Mouse (Mus musculus) frontal cortex, postnatal 14 days (tissue): Measurements from ENCODE around the gene Unc13b.
A peak's percentile ranks its signal among the peaks of the same experiment; 100 is the strongest.
"Not testable (repeated sequence)": the region's sequence is repeated elsewhere in the genome, so short reads cannot be mapped to it uniquely, and the experiment has no call there.

ENCODE experiments used
- DNase-seq, 2 experiments: peaks; one replicate each; pipeline ENCODE4 v3.0.0; 2022; ENCODE audit warnings: low spot score in 2 of 2

The Unc13b gene

GRCm38 (mm10) chr4:43089950-43090349 is 31.2 kb downstream of the Unc13b start:
- DNase-seq, result no peak

GRCm38 (mm10) chr4:43091183-43091582 is 32.4 kb downstream of the Unc13b start:
- DNase-seq, result no peak

GRCm38 (mm10) chr4:43113491-43113890 is 54.7 kb downstream of the Unc13b start:
- DNase-seq, result no peak

- no peak for DNase-seq
Observed at GRCm38 (mm10) chr4:43114512-43114911, 55.8 kb downstream of the Unc13b start.

- peak; percentile 22 to 68 for DNase-seq
Observed at GRCm38 (mm10) chr4:43114946-43115345, 56.2 kb downstream of the Unc13b start.

- DNase-seq, result no peak
Observed at GRCm38 (mm10) chr4:43116249-43116648, 57.5 kb downstream of the Unc13b start.

GRCm38 (mm10) chr4:43129750-43130149 is 71.0 kb downstream of the Unc13b start:
- no peak for DNase-seq

GRCm38 (mm10) chr4:43142610-43143009 is 83.9 kb downstream of the Unc13b start:
- no peak for DNase-seq

GRCm38 (mm10) chr4:43152413-43152812 is 93.7 kb downstream of the Unc13b start:
- DNase-seq, result not testable (repeated sequence)

- DNase-seq, result no peak
Observed at GRCm38 (mm10) chr4:43160045-43160444, 101.3 kb downstream of the Unc13b start.

GRCm38 (mm10) chr4:43161124-43161657 is 102.4 kb downstream of the Unc13b start:
- DNase-seq, result no peak

- DNase-seq, result no peak
Observed at GRCm38 (mm10) chr4:43163205-43163604, 104.5 kb downstream of the Unc13b start.

- DNase-seq, result no peak
Observed at GRCm38 (mm10) chr4:43165403-43166005, 106.8 kb downstream of the Unc13b start.

- no peak for DNase-seq
Observed at GRCm38 (mm10) chr4:43170028-43170427, 111.3 kb downstream of the Unc13b start.

GRCm38 (mm10) chr4:43177126-43177525 is 118.4 kb downstream of the Unc13b start:
- DNase-seq, result peak in 1 of 2 experiments; percentile 7

- no peak for DNase-seq
Observed at GRCm38 (mm10) chr4:43182474-43183168, 123.9 kb downstream of the Unc13b start.

- no peak for DNase-seq
Observed at GRCm38 (mm10) chr4:43187439-43187838, 128.7 kb downstream of the Unc13b start.

GRCm38 (mm10) chr4:43189381-43189780 is 130.6 kb downstream of the Unc13b start:
- DNase-seq, result no peak

GRCm38 (mm10) chr4:43204946-43205345 is 146.2 kb downstream of the Unc13b start:
- no peak for DNase-seq

GRCm38 (mm10) chr4:43205571-43205970 is 146.8 kb downstream of the Unc13b start:
- no peak for DNase-seq

- peak in 1 of 2 experiments; percentile 30 for DNase-seq
Observed at GRCm38 (mm10) chr4:43206989-43207388, 148.2 kb downstream of the Unc13b start.

GRCm38 (mm10) chr4:43209081-43209579 is 150.4 kb downstream of the Unc13b start:
- peak; percentile 51 to 65 for DNase-seq

- no peak for DNase-seq
Observed at GRCm38 (mm10) chr4:43209673-43210072, 150.9 kb downstream of the Unc13b start.
